Mouse (Mus musculus) forebrain, postnatal 0 days (tissue): Measurements from ENCODE around the gene Tenm4. TPM values are rescaled to one million over a fixed set of nuclear protein-coding genes. Genes with fewer than 3 reads are reported as not detected.

Source experiments
- ATAC-seq: fragments of 200-750 bp; cut with Nextera tagmentation; 2 replicates; pipeline ENCODE4 v1.8.0; 2017; ENCODE audit warnings: mild to moderate bottlenecking, moderate library complexity
- DNase-seq: peaks from one replicate; pipeline ENCODE4 v3.0.0-alpha.2; 2015
- H3K27ac ChIP-seq: fragments of 300-500 bp; sonication (generic); 2 replicates; pipeline ENCODE4 v1.5.1; 2014; ENCODE audit warnings: low read depth, mild to moderate bottlenecking, antibody characterized with exemption, low read length, moderate library complexity, mixed read lengths
- H3K27me3 ChIP-seq: fragments of 300-500 bp; sonication (generic); 2 replicates; pipeline ENCODE4 v1.6.1; 2014; ENCODE audit warnings: mild to moderate bottlenecking, low read length, mixed read lengths; ENCODE audit not compliant: insufficient read depth
- H3K36me3 ChIP-seq: fragments of 300-500 bp; sonication (generic); 2 replicates; pipeline ENCODE4 v1.6.1; 2014; ENCODE audit warnings: mild to moderate bottlenecking, moderate library complexity; ENCODE audit not compliant: insufficient read depth
- H3K4me1 ChIP-seq: fragments of 300-500 bp; sonication (generic); 2 replicates; pipeline ENCODE4 v1.6.1; 2014; ENCODE audit warnings: antibody characterized with exemption; ENCODE audit not compliant: insufficient read depth
- H3K4me2 ChIP-seq: fragments of 300-500 bp; sonication (generic); 2 replicates; pipeline ENCODE4 v1.6.1; 2014; ENCODE audit warnings: low read depth, mild to moderate bottlenecking, moderate library complexity
- H3K4me3 ChIP-seq: fragments of 300-500 bp; sonication (generic); 2 replicates; pipeline ENCODE4 v1.5.1; 2014; ENCODE audit warnings: low read depth, low read length, mixed read lengths
- H3K9ac ChIP-seq: fragments of 300-500 bp; sonication (generic); 2 replicates; pipeline ENCODE4 v1.6.1; 2014; ENCODE audit warnings: mild to moderate bottlenecking
- H3K9me3 ChIP-seq: fragments of 300-500 bp; sonication (generic); 2 replicates; pipeline ENCODE4 v1.6.1; 2016; ENCODE audit warnings: low read length
- CTCF ChIP-seq: sonication (generic); IDR thresholded peaks from 2 replicates; pipeline ENCODE4 v1.5.1; 2016; ENCODE audit warnings: antibody characterized with exemption, control low read depth, low read depth
- WGBS: fragments of 180-500 bp; shearing (Covaris S2); extraction: QIAGEN DNeasy Blood & Tissue Kit; methylation state at CpG from one replicate; pipeline ENCODE4 v1.1.7; 2014; 5-methylcytosine and 5-hydroxymethylcytosine counted together
- polyA plus RNA-seq: library from polyadenylated mRNA; unstranded; fragments of >200 nt; fragmentation: Nextera tagmentation; extraction: Ambion mirVana; gene quantifications from 2 replicates; pipeline ENCODE4 v1.2.1, GENCODE M21; 2015
- total RNA-seq: library from RNA; depleted of rRNA; stranded (reverse); fragments of >200 nt; gene quantifications from 2 replicates; pipeline ENCODE4 v1.2.3, GENCODE M21; 2014

Tenm4 gene
- total and polyA plus RNA-seq, 2 experiments from 2014 or later = 50.6 to 69.5 TPM

DNA sequence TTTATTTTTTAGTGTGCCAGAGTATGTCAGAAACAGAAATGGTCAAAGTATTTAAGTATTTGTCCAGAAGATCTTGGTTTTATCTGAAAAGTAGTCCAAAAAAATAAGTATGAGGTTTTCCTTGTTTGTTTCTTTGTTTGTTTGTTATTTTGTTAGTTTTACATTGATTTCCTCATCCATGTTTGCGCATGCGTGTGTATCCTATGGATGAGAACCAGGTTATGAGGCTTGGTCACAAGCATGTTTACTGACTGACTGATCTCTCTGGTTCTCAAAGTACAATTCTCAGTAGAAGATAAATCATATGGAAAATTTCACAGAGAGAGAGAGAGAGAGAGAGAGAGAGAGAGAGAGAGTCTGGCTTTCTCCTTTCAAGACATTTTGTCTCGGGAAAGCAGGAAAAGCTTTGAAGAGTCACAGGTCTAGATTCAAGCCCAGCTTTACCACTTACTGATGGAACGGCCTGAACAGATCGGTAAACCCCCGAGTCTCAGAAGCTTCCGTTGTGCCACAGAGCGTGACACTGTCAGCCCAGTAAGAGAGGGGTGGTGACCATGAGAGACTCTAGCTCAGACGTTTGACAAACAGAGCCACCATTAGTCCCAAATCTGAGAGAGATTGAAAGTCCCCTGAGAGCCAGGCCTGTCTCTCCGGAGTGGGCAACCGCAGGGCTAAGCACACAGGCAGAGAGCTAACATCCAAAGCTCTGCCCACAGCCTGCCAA lies 487.0 kb downstream of the Tenm4 start:
- ATAC-seq (no peak), DNase-seq (no peak)
- Histone ChIP-seq H3K4me3 (no peak overlapping the region), H3K36me3 (no peaks in the 10 kb centered on the region), H3K4me2 (no peak overlapping the region), H3K4me1 (no peaks in the 10 kb centered on the region), H3K27me3 (no peaks in the 10 kb centered on the region), H3K27ac (no peak overlapping the region), H3K9ac (no peak overlapping the region), H3K9me3 (no peaks in the 10 kb centered on the region)
- TF ChIP-seq CTCF = no peak
- 80% methylated on average over 11 of the region's 11 CpGs for WGBS

DNA sequence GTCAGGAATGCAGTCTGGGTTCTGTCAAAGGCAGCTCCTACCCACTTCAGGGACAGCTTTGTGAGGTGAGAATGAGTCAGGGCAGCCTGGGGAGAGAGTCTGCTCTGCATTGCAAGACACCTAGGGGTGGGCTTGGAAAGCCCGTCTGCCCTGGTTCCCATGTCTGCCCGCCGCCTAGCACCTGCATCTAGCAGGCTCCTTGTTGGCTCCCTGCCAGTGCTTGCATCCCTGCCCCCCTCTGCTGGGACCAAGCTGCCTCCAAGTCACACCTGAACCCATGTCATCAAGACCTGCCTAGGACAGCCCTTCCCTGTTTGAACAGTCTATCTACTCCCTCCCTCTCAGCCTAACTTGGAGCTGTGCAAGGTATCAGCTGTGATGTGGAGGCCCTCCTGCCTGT lies 489.9 kb downstream of the Tenm4 start:
- 21% methylated on average over 3 of the region's 3 CpGs for WGBS

DNA sequence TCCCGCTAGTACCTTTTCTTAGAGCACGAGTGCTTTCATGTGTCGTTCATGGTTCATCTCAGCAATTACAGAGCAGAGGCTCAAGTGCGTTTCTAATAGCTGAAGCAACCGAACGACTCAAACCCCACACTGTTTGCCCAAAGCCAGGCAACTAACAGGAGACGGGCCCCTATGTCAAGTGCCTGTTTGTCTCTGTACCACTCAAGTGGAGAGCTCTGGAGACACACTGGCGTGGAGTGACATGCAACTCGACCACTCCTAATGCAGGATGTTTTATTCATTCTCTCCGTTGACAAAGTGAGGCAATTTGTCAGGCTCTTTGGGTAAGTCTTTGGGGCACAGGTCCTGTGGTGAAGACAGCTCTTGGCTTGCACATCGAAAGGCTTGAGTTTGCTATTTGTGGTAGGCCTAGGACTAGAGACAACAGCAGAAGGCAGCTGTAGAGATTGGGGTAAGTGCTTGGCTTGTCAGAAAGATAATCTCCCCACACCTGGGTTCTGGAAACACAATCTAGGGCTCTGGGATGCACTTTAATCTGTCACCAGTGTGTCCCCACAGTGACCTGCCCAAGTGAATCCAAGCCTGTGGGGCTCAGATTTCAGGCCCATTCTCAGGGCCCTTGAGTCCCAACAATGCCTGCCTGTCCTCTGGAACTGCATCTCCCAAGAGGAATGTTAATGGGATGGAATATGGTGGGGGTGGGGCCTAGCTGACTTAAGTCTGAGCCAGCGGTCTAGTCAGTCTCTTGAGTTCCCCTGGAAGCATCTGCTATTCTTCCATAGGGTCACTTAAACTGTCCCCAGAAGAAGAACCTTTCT lies 490.5 kb downstream of the Tenm4 start:
- Histone ChIP-seq H3K27ac (no peak overlapping the region), H3K27me3 (no peaks in the 10 kb centered on the region), H3K4me2 (no peak overlapping the region), H3K4me1 (no peaks in the 10 kb centered on the region), H3K9ac (no peak overlapping the region), H3K4me3 (no peak overlapping the region), H3K9me3 (no peaks in the 10 kb centered on the region), H3K36me3 (no peaks in the 10 kb centered on the region)
- WGBS = 56% methylated on average over 12 of the region's 12 CpGs
- no peak for DNase-seq
- no peak for ATAC-seq
- no peak for TF ChIP-seq CTCF

More for the DNA sequence above, 489.9 kb downstream of the Tenm4 start:
- no peaks in the 10 kb centered on the region for H3K36me3 ChIP-seq
- no peak overlapping the region for H3K9ac ChIP-seq
- no peak overlapping the region for H3K27ac ChIP-seq
- ATAC-seq = no peak
- no peak overlapping the region for H3K4me2 ChIP-seq
- DNase-seq = no peak
- no peak for TF ChIP-seq CTCF
- no peak overlapping the region for H3K4me3 ChIP-seq
- no peaks in the 10 kb centered on the region for H3K4me1 ChIP-seq
- H3K27me3 ChIP-seq = no peaks in the 10 kb centered on the region
- H3K9me3 ChIP-seq = no peaks in the 10 kb centered on the region

DNA sequence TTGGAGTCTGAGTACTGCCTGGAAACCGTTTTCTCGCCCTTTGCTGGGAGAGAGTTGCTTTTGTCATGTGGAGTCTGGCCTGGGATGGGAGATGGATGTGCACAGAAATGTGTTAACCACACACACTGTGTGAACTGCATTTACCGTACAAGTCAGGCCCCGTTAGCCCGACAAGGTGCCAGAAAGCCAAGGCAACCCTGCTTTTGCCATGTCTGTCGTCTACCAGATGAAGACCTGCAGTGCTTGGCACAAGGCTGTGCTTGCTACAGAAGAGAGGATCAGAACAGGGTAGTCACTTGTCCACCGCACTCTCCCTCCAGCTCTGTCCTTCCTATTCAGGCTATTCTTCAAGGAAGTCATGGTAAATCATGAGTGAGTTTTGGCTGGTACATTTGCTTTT lies 492.3 kb downstream of the Tenm4 start:
- ATAC-seq (peak; percentile 42), DNase-seq (no peak)
- no peaks in the 10 kb centered on the region for H3K9me3 ChIP-seq
- H3K4me1 ChIP-seq = peaks cover 2% of the 10 kb centered on the region; the same call in 1 of the 2 replicates
- WGBS = 64% methylated on average over 7 of the region's 7 CpGs
- no peak for TF ChIP-seq CTCF
- no peaks in the 10 kb centered on the region for H3K36me3 ChIP-seq
- no peak overlapping the region for H3K27ac ChIP-seq
- H3K4me3 ChIP-seq = no peak overlapping the region
- no peak overlapping the region for H3K4me2 ChIP-seq
- no peak overlapping the region for H3K9ac ChIP-seq
- no peaks in the 10 kb centered on the region for H3K27me3 ChIP-seq

DNA sequence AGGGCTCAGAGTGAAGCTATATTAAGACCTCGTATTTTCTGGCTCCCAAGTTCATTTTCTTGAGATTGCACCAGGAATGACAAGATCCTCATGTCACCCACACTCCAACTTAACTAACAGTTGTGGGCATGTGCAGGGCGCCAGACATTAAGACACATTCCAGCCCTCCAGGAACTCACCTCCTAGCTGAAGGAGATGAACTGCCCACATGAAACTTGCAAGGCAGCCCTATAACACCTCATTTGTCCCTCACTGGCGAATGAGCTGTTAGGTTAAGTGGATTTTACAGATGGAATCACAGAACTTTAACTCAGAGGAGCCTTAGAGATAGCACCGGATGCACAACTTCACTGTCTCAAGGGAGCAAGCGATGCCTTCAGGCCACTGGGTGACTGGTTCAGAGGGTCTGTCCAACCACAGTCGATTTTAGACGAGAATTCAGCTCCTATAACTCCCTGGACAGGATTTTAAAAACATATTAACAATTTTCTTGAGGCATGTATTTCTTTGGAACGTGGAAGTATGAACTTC lies 495.4 kb downstream of the Tenm4 start:
- TF ChIP-seq CTCF = no peak
- Histone ChIP-seq H3K27ac (no peak overlapping the region), H3K36me3 (no peaks in the 10 kb centered on the region), H3K27me3 (no peaks in the 10 kb centered on the region), H3K4me1 (peaks cover 14% of the 10 kb centered on the region; the same call in 1 of the 2 replicates), H3K4me2 (no peak overlapping the region), H3K4me3 (no peak overlapping the region), H3K9ac (no peak overlapping the region), H3K9me3 (no peaks in the 10 kb centered on the region)
- DNase-seq (no peak), ATAC-seq (no peak)
- 84% methylated on average over 8 of the region's 8 CpGs for WGBS

DNA sequence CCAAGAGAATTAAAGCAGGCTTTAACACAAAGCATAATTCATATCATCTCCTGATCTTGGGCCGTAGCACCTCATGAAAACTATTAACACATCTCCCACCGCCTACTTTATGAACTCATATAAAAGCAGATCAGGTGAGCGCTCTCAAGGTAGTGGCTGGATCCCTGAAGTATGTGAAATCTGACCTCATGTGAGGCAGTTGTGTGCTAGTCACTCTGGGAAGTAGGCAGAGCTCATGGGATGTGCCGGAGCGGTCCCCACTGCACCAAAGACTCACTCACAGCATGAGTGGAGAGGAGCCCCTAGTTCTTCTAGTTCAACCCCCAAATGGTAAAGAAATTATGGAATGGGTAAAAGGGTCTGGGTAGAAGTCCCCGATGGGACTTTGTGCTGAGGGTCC lies 496.6 kb downstream of the Tenm4 start:
- peaks cover 18% of the 10 kb centered on the region; the same call in 1 of the 2 replicates for H3K4me1 ChIP-seq
- DNase-seq (no peak), ATAC-seq (no peak)
- no peak overlapping the region for H3K4me2 ChIP-seq
- no peak for TF ChIP-seq CTCF
- no peaks in the 10 kb centered on the region for H3K9me3 ChIP-seq
- H3K27ac ChIP-seq = no peak overlapping the region
- H3K9ac ChIP-seq = no peak overlapping the region
- no peaks in the 10 kb centered on the region for H3K27me3 ChIP-seq
- 94% methylated on average over 6 of the region's 6 CpGs for WGBS
- H3K36me3 ChIP-seq = no peaks in the 10 kb centered on the region
- no peak overlapping the region for H3K4me3 ChIP-seq

DNA sequence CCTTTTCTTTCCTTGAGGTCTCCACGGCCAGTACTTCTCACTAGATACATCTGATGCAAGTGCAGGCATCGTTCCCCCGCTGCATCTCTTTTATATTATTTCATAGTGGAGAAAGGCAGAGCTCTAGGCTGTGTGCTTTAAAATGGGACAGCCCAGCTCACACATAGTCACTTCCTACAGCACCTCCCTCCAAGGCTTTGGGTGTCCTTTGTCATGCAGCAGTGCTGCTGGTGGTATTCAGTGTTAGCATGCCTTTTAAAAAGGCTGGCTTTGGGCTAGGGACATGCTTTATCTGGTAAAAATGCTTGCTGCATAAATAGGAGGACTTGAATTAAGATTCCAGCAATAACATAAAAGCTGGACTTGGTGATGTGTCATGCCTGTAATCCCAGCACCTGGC lies 499.0 kb downstream of the Tenm4 start:
- no peak for DNase-seq
- TF ChIP-seq CTCF = no peak
- Histone ChIP-seq H3K4me1 (peaks cover 18% of the 10 kb centered on the region; the same call in 1 of the 2 replicates), H3K9me3 (no peaks in the 10 kb centered on the region), H3K27ac (0 out of 2 replicates have a peak overlapping the region, but pooled peaks have one; percentile 4), H3K27me3 (no peaks in the 10 kb centered on the region), H3K4me3 (no peak overlapping the region), H3K9ac (no peak overlapping the region), H3K4me2 (no peak overlapping the region), H3K36me3 (no peaks in the 10 kb centered on the region)
- no peak for ATAC-seq
- WGBS = 53% methylated on average over 3 of the region's 3 CpGs
